Mouse (Mus musculus) T-helper 1 cell (primary cell): ENCODE data around the gene Asap3.

Experiments
- in situ Hi-C: fragments of 300-600 bp; cut with MboI, MseI; formaldehyde crosslinking; loops from one replicate; pipeline ENCODE4 v1.15.1; 2025; ENCODE audit warnings: high pct_unique_total_duplicates

Asap3 gene

GRCm38 (mm10) chr4:136180408-136181330 is 25.5 kb upstream of the Asap3 start:
- in situ Hi-C loops: no loop called here

- in situ Hi-C loops: no loop called here
Measured at GRCm38 (mm10) chr4:136181367-136181766, 24.8 kb upstream of the Asap3 start.

- in situ Hi-C loops: no loop called here
Measured at GRCm38 (mm10) chr4:136185375-136185774, 20.8 kb upstream of the Asap3 start.

GRCm38 (mm10) chr4:136186315-136186714 is 19.9 kb upstream of the Asap3 start:
- in situ Hi-C loops: no loop called here

GRCm38 (mm10) chr4:136186739-136187472 is 19.3 kb upstream of the Asap3 start:
- in situ Hi-C loops: no loop called here

- in situ Hi-C loops: no loop called here
Measured at GRCm38 (mm10) chr4:136188973-136189737, 17.0 kb upstream of the Asap3 start.

- in situ Hi-C loops: no loop called here
Measured at GRCm38 (mm10) chr4:136189912-136190311, 16.3 kb upstream of the Asap3 start.

- in situ Hi-C loops: no loop called here
Measured at GRCm38 (mm10) chr4:136193571-136193970, 12.6 kb upstream of the Asap3 start.

GRCm38 (mm10) chr4:136195029-136195428 is 11.1 kb upstream of the Asap3 start:
- in situ Hi-C loops: no loop called here

GRCm38 (mm10) chr4:136195629-136196028 is 10.5 kb upstream of the Asap3 start:
- in situ Hi-C loops: no loop called here

- in situ Hi-C loops: no loop called here
Measured at GRCm38 (mm10) chr4:136196201-136196600, 10.0 kb upstream of the Asap3 start.

- in situ Hi-C loops: no loop called here
Measured at GRCm38 (mm10) chr4:136198846-136199245, 7.3 kb upstream of the Asap3 start.

- in situ Hi-C loops: loop anchor here (5.0 kb wide), 1 partner anchor 37 kb away; no protein-coding TSS in a partner anchor
Measured at GRCm38 (mm10) chr4:136199562-136200292, 6.4 kb upstream of the Asap3 start.

GRCm38 (mm10) chr4:136202509-136202908 is 3.7 kb upstream of the Asap3 start:
- in situ Hi-C loops: loop anchor here (5.0 kb wide), 1 partner anchor 40 kb away; no protein-coding TSS in a partner anchor

GRCm38 (mm10) chr4:136204775-136205174 is 1.4 kb upstream of the Asap3 start:
- in situ Hi-C loops: loop anchor here (5.0 kb wide), 1 partner anchor 42 kb away; no protein-coding TSS in a partner anchor

- in situ Hi-C loops: no loop called here
Measured at GRCm38 (mm10) chr4:136206943-136207342, 778 bp downstream of the Asap3 start.

- in situ Hi-C loops: no loop called here
Measured at GRCm38 (mm10) chr4:136210931-136211330, 4.8 kb downstream of the Asap3 start.

GRCm38 (mm10) chr4:136213629-136214028 is 7.5 kb downstream of the Asap3 start:
- in situ Hi-C loops: no loop called here

GRCm38 (mm10) chr4:136214828-136215227 is 8.7 kb downstream of the Asap3 start:
- in situ Hi-C loops: no loop called here

- in situ Hi-C loops: no loop called here
Measured at GRCm38 (mm10) chr4:136215576-136215975, 9.4 kb downstream of the Asap3 start.

- in situ Hi-C loops: no loop called here
Measured at GRCm38 (mm10) chr4:136217063-136217462, 10.9 kb downstream of the Asap3 start.
